Mouse (Mus musculus): ENCODE measurements at regions not wholly inside any gene's neighbourhood (a gene's known extent, or its start where the extent isn't known, plus 50 kb on each side); places are given as distances from the start of the nearest gene placed in this dataset.

DNA sequence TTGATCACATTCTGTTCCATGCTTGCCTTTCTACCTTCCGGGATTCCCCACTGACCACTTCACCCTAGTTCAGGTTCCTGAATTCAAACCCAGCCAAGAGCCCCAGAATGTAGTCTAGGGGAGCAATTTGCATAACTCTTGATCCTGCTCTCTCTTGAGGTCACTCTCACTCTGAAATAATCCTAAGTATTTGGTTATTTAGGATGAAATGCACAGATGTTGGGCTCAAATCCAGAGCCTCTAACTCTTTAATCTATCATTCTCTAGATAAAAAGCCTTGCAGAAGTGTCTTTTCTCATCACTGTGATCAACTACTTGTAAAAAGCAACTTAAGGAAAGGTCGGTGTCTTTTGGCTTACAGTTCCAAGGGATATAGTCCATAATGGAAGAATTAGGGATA is 57.4 kb upstream of the Ccn6 start:
- no peak overlapping the region for H3K9ac ChIP-seq (ENCODE audit: low read depth, low read length)
- no peak overlapping the region for H3K4me2 ChIP-seq (replicated peaks; ENCODE audit: low read depth, low read length)
- DNase-seq (ENCODE audit: low spot score): no peak
- H3K27ac ChIP-seq (ENCODE audit: low read depth, low read length): no peak overlapping the region
- no peaks in the 10 kb centered on the region for H3K4me1 ChIP-seq (replicated peaks; ENCODE audit: control insufficient read depth, insufficient read depth, low read length)
- H3K27me3 ChIP-seq (ENCODE audit: control insufficient read depth, insufficient read depth, low read length): no peaks in the 10 kb centered on the region
- H3K9me3 ChIP-seq (ENCODE audit: control insufficient read depth, low read length): no peaks in the 10 kb centered on the region; the same call in 1 of the 2 replicates
- ATAC-seq (ENCODE audit: low FRiP score): no peak
- WGBS: 93% methylated on average over 2 of the region's 2 CpGs
- no peak overlapping the region for H3K4me3 ChIP-seq (ENCODE audit: low read depth, low read length)
- H3K36me3 ChIP-seq (ENCODE audit: control insufficient read depth, insufficient read depth, low read length): no peaks in the 10 kb centered on the region

DNA sequence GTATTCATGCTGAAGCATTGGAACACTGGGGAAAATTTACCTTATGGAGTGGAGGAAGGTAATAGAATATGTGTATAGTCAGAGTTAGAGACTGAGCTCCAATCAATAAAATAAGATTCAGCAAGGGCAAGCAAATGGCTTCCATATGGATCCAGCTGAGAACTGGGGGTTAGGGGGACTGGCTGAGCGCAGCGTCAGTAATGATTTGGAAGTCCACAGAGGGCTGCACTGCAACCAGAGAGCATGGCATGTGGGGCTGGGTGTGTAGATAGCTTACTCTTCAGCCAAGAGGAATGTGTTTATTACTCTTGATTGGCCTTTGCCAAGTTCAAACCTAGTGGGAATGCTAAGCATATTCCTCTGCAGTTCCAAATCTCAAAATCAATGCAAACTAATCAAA is 55.8 kb upstream of the Ccn6 start:
- no peak overlapping the region for H3K4me3 ChIP-seq (ENCODE audit: low read depth, low read length)
- DNase-seq (ENCODE audit: low spot score) (no peak), ATAC-seq (ENCODE audit: low FRiP score) (no peak)
- no peak overlapping the region for H3K4me2 ChIP-seq (replicated peaks; ENCODE audit: low read depth, low read length)
- no peaks in the 10 kb centered on the region for H3K27me3 ChIP-seq (ENCODE audit: control insufficient read depth, insufficient read depth, low read length)
- H3K36me3 ChIP-seq (ENCODE audit: control insufficient read depth, insufficient read depth, low read length): no peaks in the 10 kb centered on the region
- no peak overlapping the region for H3K27ac ChIP-seq (ENCODE audit: low read depth, low read length)
- 77% methylated on average over 2 of the region's 2 CpGs for WGBS
- H3K4me1 ChIP-seq (replicated peaks; ENCODE audit: control insufficient read depth, insufficient read depth, low read length): no peaks in the 10 kb centered on the region
- H3K9ac ChIP-seq (ENCODE audit: low read depth, low read length): no peak overlapping the region
- H3K9me3 ChIP-seq (ENCODE audit: control insufficient read depth, low read length): no peaks in the 10 kb centered on the region; the same call in 1 of the 2 replicates

DNA sequence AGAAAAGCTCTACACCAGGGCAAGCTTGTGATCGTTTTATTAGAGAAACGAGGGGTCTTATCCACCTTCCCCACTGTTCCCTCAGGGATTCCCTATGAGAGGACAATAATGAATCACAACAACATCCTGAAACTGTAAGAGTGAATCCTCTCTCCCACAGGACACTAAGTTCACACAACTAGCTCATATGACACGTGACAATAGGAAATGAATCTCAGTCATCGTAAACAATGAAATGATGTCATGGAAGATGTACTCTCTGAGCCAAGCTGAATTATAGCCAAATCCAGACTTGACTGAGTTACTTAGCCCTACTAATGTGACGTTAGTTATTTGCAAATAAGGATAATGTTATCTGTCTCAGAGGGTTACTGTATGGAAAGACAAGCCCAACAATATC is 54.6 kb upstream of the Ccn6 start:
- ATAC-seq (ENCODE audit: low FRiP score) (no peak), DNase-seq (ENCODE audit: low spot score) (no peak)
- Histone ChIP-seq H3K4me2 (replicated peaks; ENCODE audit: low read depth, low read length) (no peak overlapping the region), H3K9ac (ENCODE audit: low read depth, low read length) (no peak overlapping the region), H3K4me1 (replicated peaks; ENCODE audit: control insufficient read depth, insufficient read depth, low read length) (no peaks in the 10 kb centered on the region), H3K4me3 (ENCODE audit: low read depth, low read length) (no peak overlapping the region), H3K27ac (ENCODE audit: low read depth, low read length) (no peak overlapping the region), H3K27me3 (ENCODE audit: control insufficient read depth, insufficient read depth, low read length) (no peaks in the 10 kb centered on the region), H3K36me3 (ENCODE audit: control insufficient read depth, insufficient read depth, low read length) (no peaks in the 10 kb centered on the region), H3K9me3 (ENCODE audit: control insufficient read depth, low read length) (no peaks in the 10 kb centered on the region; the same call in 1 of the 2 replicates)
- 93% methylated on average over 5 of the region's 5 CpGs for WGBS

DNA sequence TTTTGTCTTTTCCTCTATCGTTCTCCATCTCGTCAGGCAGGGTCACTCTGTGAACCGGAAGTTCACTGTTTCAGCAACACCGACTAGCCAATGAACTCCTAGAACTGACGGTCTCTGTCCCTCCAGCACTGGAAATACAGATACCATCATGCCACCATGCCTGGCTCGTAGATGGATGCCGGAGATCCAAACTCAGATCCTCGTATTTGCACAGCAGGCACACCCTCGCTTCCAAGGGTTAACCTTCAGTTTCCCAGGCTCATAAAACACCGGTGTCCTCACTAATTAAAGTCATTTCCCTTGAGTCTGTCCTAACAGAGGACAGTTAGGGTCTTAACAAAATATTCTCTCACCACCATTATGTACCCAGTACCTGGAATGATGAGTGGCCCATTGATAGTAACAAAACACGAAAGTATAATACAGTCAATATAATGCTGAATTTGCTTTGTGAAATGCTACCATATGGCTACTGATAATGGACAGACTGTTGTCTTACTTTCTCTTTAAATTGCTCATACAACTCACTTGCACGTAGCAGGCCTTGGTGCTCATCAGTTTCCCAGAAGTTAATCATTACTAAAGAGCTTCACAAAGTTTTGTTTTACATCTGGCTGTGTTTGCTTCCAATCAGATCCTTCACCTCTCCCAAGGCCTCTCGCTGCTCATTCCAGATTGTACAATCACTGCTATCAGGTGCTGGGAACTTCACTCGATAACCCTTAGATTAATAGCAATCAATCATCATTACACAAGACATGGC is 52.7 kb upstream of the Ccn6 start:
- H3K4me1 ChIP-seq (replicated peaks; ENCODE audit: control insufficient read depth, insufficient read depth, low read length): no peaks in the 10 kb centered on the region
- no peak overlapping the region for H3K9ac ChIP-seq (ENCODE audit: low read depth, low read length)
- no peak overlapping the region for H3K4me3 ChIP-seq (ENCODE audit: low read depth, low read length)
- no peaks in the 10 kb centered on the region for H3K36me3 ChIP-seq (ENCODE audit: control insufficient read depth, insufficient read depth, low read length)
- DNase-seq (ENCODE audit: low spot score): no peak
- no peaks in the 10 kb centered on the region; the same call in 1 of the 2 replicates for H3K9me3 ChIP-seq (ENCODE audit: control insufficient read depth, low read length)
- no peaks in the 10 kb centered on the region for H3K27me3 ChIP-seq (ENCODE audit: control insufficient read depth, insufficient read depth, low read length)
- H3K27ac ChIP-seq (ENCODE audit: low read depth, low read length): no peak overlapping the region
- no peak overlapping the region for H3K4me2 ChIP-seq (replicated peaks; ENCODE audit: low read depth, low read length)
- no peak for ATAC-seq (ENCODE audit: low FRiP score)
- WGBS: 90% methylated on average over 14 of the region's 14 CpGs

DNA sequence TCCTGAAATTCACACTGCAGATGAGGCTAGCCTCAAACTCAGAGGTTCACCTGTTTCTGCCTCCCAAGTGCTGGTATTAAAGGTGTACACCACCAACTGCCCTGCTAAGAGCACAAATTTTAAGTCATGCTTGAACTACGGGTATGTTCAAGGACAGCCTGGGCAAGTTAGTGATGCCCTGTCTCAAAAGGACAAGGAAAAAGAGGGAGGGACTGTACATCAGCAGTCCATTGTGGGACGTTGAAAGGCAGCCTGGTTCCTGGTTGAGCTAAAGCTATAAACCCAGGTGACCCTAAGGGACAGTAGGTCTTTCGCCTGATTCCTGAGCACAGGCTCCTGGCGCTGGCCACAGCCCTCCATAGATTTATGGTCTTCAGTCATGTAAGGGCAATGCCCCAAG is 51.0 kb upstream of the Ccn6 start:
- H3K27me3 ChIP-seq (ENCODE audit: control insufficient read depth, insufficient read depth, low read length): no peaks in the 10 kb centered on the region
- no peak overlapping the region for H3K9ac ChIP-seq (ENCODE audit: low read depth, low read length)
- H3K4me2 ChIP-seq (replicated peaks; ENCODE audit: low read depth, low read length): no peak overlapping the region
- no peak overlapping the region for H3K4me3 ChIP-seq (ENCODE audit: low read depth, low read length)
- 90% methylated on average over 4 of the region's 4 CpGs for WGBS
- ATAC-seq (ENCODE audit: low FRiP score): no peak
- H3K36me3 ChIP-seq (ENCODE audit: control insufficient read depth, insufficient read depth, low read length): no peaks in the 10 kb centered on the region
- H3K4me1 ChIP-seq (replicated peaks; ENCODE audit: control insufficient read depth, insufficient read depth, low read length): no peaks in the 10 kb centered on the region
- DNase-seq (ENCODE audit: low spot score): no peak
- H3K27ac ChIP-seq (ENCODE audit: low read depth, low read length): no peak overlapping the region
- H3K9me3 ChIP-seq (ENCODE audit: control insufficient read depth, low read length): no peaks in the 10 kb centered on the region; the same call in 1 of the 2 replicates

Data from hindbrain, embryonic 11.5 days (tissue).